Mouse (Mus musculus) stomach, embryonic 16.5 days (tissue): Measurements from ENCODE around the gene Tcte1. TPM values are rescaled to one million over a fixed set of nuclear protein-coding genes. Genes with fewer than 3 reads are reported as not detected.

Experiments
- ATAC-seq: fragments of 200-750 bp; cut with Nextera tagmentation; 2 replicates; pipeline ENCODE4 v1.8.0; 2017; ENCODE audit warnings: moderate number of reproducible peaks, moderate TSS enrichment; ENCODE audit not compliant: insufficient read depth, low FRiP score
- H3K27ac ChIP-seq: fragments of 300-500 bp; sonication (generic); 2 replicates; pipeline ENCODE4 v1.5.1; 2014; ENCODE audit warnings: low read length
- H3K27me3 ChIP-seq: fragments of 300-500 bp; sonication (generic); 2 replicates; pipeline ENCODE4 v1.6.1; 2014; ENCODE audit warnings: low read length, control low read depth, mixed read lengths; ENCODE audit not compliant: control insufficient read depth, insufficient read depth
- H3K36me3 ChIP-seq: fragments of 300-500 bp; sonication (generic); 2 replicates; pipeline ENCODE4 v1.6.1; 2014; ENCODE audit warnings: low read length; ENCODE audit not compliant: control insufficient read depth, insufficient read depth
- H3K4me1 ChIP-seq: fragments of 300-500 bp; sonication (generic); 2 replicates; pipeline ENCODE4 v1.6.1; 2014; ENCODE audit warnings: low read length, control low read depth, mixed read lengths; ENCODE audit not compliant: control insufficient read depth, insufficient read depth
- H3K4me2 ChIP-seq: fragments of 300-500 bp; sonication (generic); 2 replicates; pipeline ENCODE4 v1.6.1; 2014; ENCODE audit warnings: low read depth, low read length, mixed read lengths
- H3K4me3 ChIP-seq: fragments of 300-500 bp; sonication (generic); replicated peaks from 2 replicates; pipeline ENCODE4 v1.5.1; 2014; ENCODE audit warnings: mild to moderate bottlenecking, low read length
- H3K9ac ChIP-seq: fragments of 300-500 bp; sonication (generic); 2 replicates; pipeline ENCODE4 v1.6.1; 2014; ENCODE audit warnings: low read length
- H3K9me3 ChIP-seq: fragments of 300-500 bp; sonication (generic); replicated peaks from 2 replicates; pipeline ENCODE4 v1.6.1; 2016; ENCODE audit warnings: low read length, control low read depth; ENCODE audit not compliant: control insufficient read depth
- WGBS: fragments of 180-500 bp; shearing (Covaris S2); extraction: QIAGEN DNeasy Blood & Tissue Kit; methylation state at CpG from one replicate; pipeline ENCODE4 v1.1.7; 2014; 5-methylcytosine and 5-hydroxymethylcytosine counted together
- polyA plus RNA-seq: library from polyadenylated mRNA; unstranded; fragments of >200 nt; fragmentation: Nextera tagmentation; extraction: Ambion mirVana; gene quantifications from 2 replicates; pipeline ENCODE4 v1.2.1, GENCODE M21; 2015

The Tcte1 gene
- polyA plus RNA-seq, 1 experiment from 2014 or later = 0.28 TPM

- H3K9ac ChIP-seq = no peak overlapping the region
- no peaks in the 10 kb centered on the region for H3K9me3 ChIP-seq
- H3K4me1 ChIP-seq = peaks cover 14% of the 10 kb centered on the region
- no peak overlapping the region for H3K4me2 ChIP-seq
- 77% methylated on average over 12 of the region's 12 CpGs for WGBS
- no peak overlapping the region for H3K27ac ChIP-seq
- H3K27me3 ChIP-seq = no peaks in the 10 kb centered on the region
- peaks cover 4% of the 10 kb centered on the region; the same call in 1 of the 2 replicates for H3K36me3 ChIP-seq
- ATAC-seq = no peak
- H3K4me3 ChIP-seq = no peak overlapping the region
These were observed 4.3 kb upstream of the Tcte1 start for GRCm38 (mm10) chr17:45518766-45519475.

GRCm38 (mm10) chr17:45520136-45520535 is 3.1 kb upstream of the Tcte1 start:
- H3K27me3 ChIP-seq = no peaks in the 10 kb centered on the region
- H3K9me3 ChIP-seq = no peaks in the 10 kb centered on the region
- H3K9ac ChIP-seq = no peak overlapping the region
- WGBS = 68% methylated on average over 11 of the region's 11 CpGs
- no peak overlapping the region for H3K4me3 ChIP-seq
- H3K4me2 ChIP-seq = no peak overlapping the region
- H3K4me1 ChIP-seq = peaks cover 14% of the 10 kb centered on the region
- no peak for ATAC-seq
- H3K27ac ChIP-seq = no peak overlapping the region
- H3K36me3 ChIP-seq = peaks cover 4% of the 10 kb centered on the region; the same call in 1 of the 2 replicates

GRCm38 (mm10) chr17:45524961-45525360 is 1.7 kb downstream of the Tcte1 start:
- Histone ChIP-seq H3K4me1 (peaks cover 14% of the 10 kb centered on the region), H3K27ac (no peak overlapping the region), H3K9ac (no peak overlapping the region), H3K4me2 (no peak overlapping the region), H3K27me3 (0 out of 2 replicates have a peak, but pooled peaks cover 1% of the 10 kb centered on the region), H3K9me3 (no peaks in the 10 kb centered on the region), H3K4me3 (no peak overlapping the region), H3K36me3 (peaks cover 4% of the 10 kb centered on the region; the same call in 1 of the 2 replicates)
- WGBS = 64% methylated on average over 4 of the region's 4 CpGs
- no peak for ATAC-seq

- WGBS = 16% methylated on average over 5 of the region's 5 CpGs
- H3K4me3 ChIP-seq = no peak overlapping the region
- H3K4me1 ChIP-seq = peaks cover 14% of the 10 kb centered on the region
- H3K27me3 ChIP-seq = 0 out of 2 replicates have a peak, but pooled peaks cover 3% of the 10 kb centered on the region
- no peak overlapping the region for H3K4me2 ChIP-seq
- H3K9me3 ChIP-seq = no peaks in the 10 kb centered on the region
- ATAC-seq = no peak
- H3K27ac ChIP-seq = no peak overlapping the region
- H3K9ac ChIP-seq = no peak overlapping the region
- H3K36me3 ChIP-seq = no peaks in the 10 kb centered on the region
These were observed 3.3 kb downstream of the Tcte1 start for GRCm38 (mm10) chr17:45526571-45526970.

GRCm38 (mm10) chr17:45530346-45530782 is 7.1 kb downstream of the Tcte1 start:
- Histone ChIP-seq H3K4me1 (no peaks in the 10 kb centered on the region), H3K4me3 (no peak overlapping the region), H3K27me3 (peaks cover 20% of the 10 kb centered on the region), H3K9ac (no peak overlapping the region), H3K9me3 (no peaks in the 10 kb centered on the region), H3K4me2 (no peak overlapping the region), H3K27ac (no peak overlapping the region), H3K36me3 (no peaks in the 10 kb centered on the region)
- WGBS = 48% methylated on average over 13 of the region's 13 CpGs
- no peak for ATAC-seq

- no peak overlapping the region for H3K9ac ChIP-seq
- 53% methylated on average over 15 of the region's 15 CpGs for WGBS
- ATAC-seq = no peak
- peaks cover 30% of the 10 kb centered on the region for H3K27me3 ChIP-seq
- no peaks in the 10 kb centered on the region for H3K36me3 ChIP-seq
- no peaks in the 10 kb centered on the region for H3K4me1 ChIP-seq
- H3K27ac ChIP-seq = no peak overlapping the region
- no peak overlapping the region for H3K4me3 ChIP-seq
- H3K9me3 ChIP-seq = no peaks in the 10 kb centered on the region
- H3K4me2 ChIP-seq = no peak overlapping the region
These were observed 9.7 kb downstream of the Tcte1 start for GRCm38 (mm10) chr17:45532896-45533295.

- 16% methylated on average over 5 of the region's 5 CpGs for WGBS
- H3K36me3 ChIP-seq = no peaks in the 10 kb centered on the region
- H3K4me1 ChIP-seq = no peaks in the 10 kb centered on the region
- no peak overlapping the region for H3K4me3 ChIP-seq
- peaks cover 40% of the 10 kb centered on the region for H3K27me3 ChIP-seq
- H3K4me2 ChIP-seq = no peak overlapping the region
- no peak overlapping the region for H3K27ac ChIP-seq
- no peaks in the 10 kb centered on the region for H3K9me3 ChIP-seq
- no peak for ATAC-seq
- no peak overlapping the region for H3K9ac ChIP-seq
These were observed 13.0 kb downstream of the Tcte1 start for GRCm38 (mm10) chr17:45536264-45536663.

GRCm38 (mm10) chr17:45538394-45538793 is 15.2 kb downstream of the Tcte1 start:
- no peak overlapping the region for H3K4me2 ChIP-seq
- WGBS = 59% methylated on average over 4 of the region's 4 CpGs
- no peak overlapping the region for H3K9ac ChIP-seq
- no peaks in the 10 kb centered on the region for H3K36me3 ChIP-seq
- H3K4me1 ChIP-seq = no peaks in the 10 kb centered on the region
- no peak overlapping the region for H3K27ac ChIP-seq
- no peak overlapping the region for H3K4me3 ChIP-seq
- peaks cover 53% of the 10 kb centered on the region for H3K27me3 ChIP-seq
- ATAC-seq = no peak
- no peaks in the 10 kb centered on the region for H3K9me3 ChIP-seq

- Histone ChIP-seq H3K4me1 (peaks cover 3% of the 10 kb centered on the region; the same call in 1 of the 2 replicates), H3K36me3 (no peaks in the 10 kb centered on the region), H3K27me3 (peaks cover 60% of the 10 kb centered on the region), H3K4me2 (no peak overlapping the region), H3K9me3 (no peaks in the 10 kb centered on the region), H3K27ac (no peak overlapping the region), H3K9ac (no peak overlapping the region), H3K4me3 (no peak overlapping the region)
- no peak for ATAC-seq
- 73% methylated on average over 21 of the region's 21 CpGs for WGBS
These were observed 16.4 kb downstream of the Tcte1 start for GRCm38 (mm10) chr17:45539664-45540063.
